Mouse (Mus musculus) liver, embryonic 11.5 days (tissue): ENCODE data around the gene Mc1r. TPM values are rescaled to one million over a fixed set of nuclear protein-coding genes. Genes with fewer than 3 reads are reported as not detected.
"Not testable (repeated sequence)": the region's sequence is repeated elsewhere in the genome, so short reads cannot be mapped to it uniquely, and the experiment has no call there.

ENCODE experiments used
- ATAC-seq: fragments of 200-750 bp; cut with Nextera tagmentation; replicated peaks from 2 replicates; pipeline ENCODE4 v1.8.0; 2017; ENCODE audit warnings: moderate number of reproducible peaks, mild to moderate bottlenecking, moderate TSS enrichment, moderate library complexity; ENCODE audit not compliant: low FRiP score
- DNase-seq: peaks from one replicate; pipeline ENCODE4 v3.0.0-alpha.2; 2017; ENCODE audit warnings: low spot score
- H3K27ac ChIP-seq: fragments of 300-500 bp; sonication (generic); 2 replicates; pipeline ENCODE4 v1.5.1; 2014; ENCODE audit warnings: mild to moderate bottlenecking, low read depth, low read length, control low read depth
- H3K27me3 ChIP-seq: fragments of 300-500 bp; sonication (generic); replicated peaks from 2 replicates; pipeline ENCODE4 v1.6.1; 2014; ENCODE audit warnings: low read length, mixed read lengths; ENCODE audit not compliant: control insufficient read depth, insufficient read depth
- H3K36me3 ChIP-seq: fragments of 300-500 bp; sonication (generic); 2 replicates; pipeline ENCODE4 v1.6.1; 2014; ENCODE audit warnings: mild to moderate bottlenecking, low read length, moderate library complexity, mixed read lengths; ENCODE audit not compliant: control insufficient read depth, insufficient read depth
- H3K4me1 ChIP-seq: fragments of 300-500 bp; sonication (generic); replicated peaks from 2 replicates; pipeline ENCODE4 v1.6.1; 2014; ENCODE audit warnings: low read length, mixed read lengths; ENCODE audit not compliant: control insufficient read depth, insufficient read depth
- H3K4me2 ChIP-seq: fragments of 300-500 bp; sonication (generic); 2 replicates; pipeline ENCODE4 v1.6.1; 2014; ENCODE audit warnings: mild to moderate bottlenecking, control low read depth, moderate library complexity
- H3K4me3 ChIP-seq: fragments of 300-500 bp; sonication (generic); 2 replicates; pipeline ENCODE4 v1.5.1; 2014; ENCODE audit warnings: low read depth, low read length, control low read depth
- H3K9ac ChIP-seq: fragments of 300-500 bp; sonication (generic); 2 replicates; pipeline ENCODE4 v1.6.1; 2014; ENCODE audit warnings: low read depth, low read length, control low read depth
- H3K9me3 ChIP-seq: fragments of 300-500 bp; sonication (generic); 2 replicates; pipeline ENCODE4 v1.6.1; 2016; ENCODE audit warnings: low read length, inconsistent platforms, mixed read lengths; ENCODE audit not compliant: control insufficient read depth
- WGBS: fragments of 180-500 bp; shearing (Covaris S2); extraction: QIAGEN DNeasy Blood & Tissue Kit; methylation state at CpG from one replicate; pipeline ENCODE4 v1.1.7; 2014; 5-methylcytosine and 5-hydroxymethylcytosine counted together
- polyA plus RNA-seq: library from polyadenylated mRNA; unstranded; fragments of >200 nt; fragmentation: Nextera tagmentation; extraction: Ambion mirVana; gene quantifications from 2 replicates; pipeline ENCODE4 v1.2.1, GENCODE M21; 2014

Gene Mc1r
- polyA plus RNA-seq, 1 experiment from 2014 or later = 0.04 TPM

DNA sequence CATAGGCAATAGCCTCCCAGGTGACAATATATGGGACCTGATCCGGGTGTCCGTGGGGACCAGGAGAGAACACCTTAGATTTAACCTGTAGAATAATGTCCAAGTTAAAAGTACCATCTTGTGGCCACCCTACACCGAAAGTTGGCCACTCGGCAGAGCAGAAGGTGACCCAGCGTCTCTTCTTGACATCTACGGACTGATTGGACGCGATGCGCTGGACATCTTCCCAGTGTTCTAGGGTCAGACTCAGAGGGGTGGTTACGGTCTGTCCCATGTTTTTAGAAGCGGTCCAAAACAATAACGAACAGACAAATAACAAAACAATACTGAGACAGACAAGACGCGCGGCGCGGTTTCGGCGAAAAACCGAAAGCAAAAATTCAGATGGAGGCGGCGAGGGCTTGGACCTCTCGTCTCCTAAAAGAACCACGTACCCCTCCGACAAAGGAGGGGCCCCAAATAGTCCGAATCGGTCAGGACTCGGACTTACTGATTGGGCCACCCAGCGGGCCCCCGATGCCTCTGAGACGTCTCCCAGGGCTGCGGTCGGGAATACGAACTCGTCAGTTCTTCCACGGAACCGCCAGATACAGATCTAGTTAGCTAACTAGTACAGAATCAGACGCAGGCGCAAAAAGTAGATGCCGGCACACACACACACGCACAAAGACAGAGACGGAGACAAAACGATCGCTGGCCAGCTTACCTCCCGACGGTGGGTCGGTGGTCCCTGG lies 26.5 kb downstream of the Mc1r start:
- not testable (repeated sequence) for H3K4me2 ChIP-seq, H3K4me1 ChIP-seq, H3K4me3 ChIP-seq, H3K27ac ChIP-seq, H3K27me3 ChIP-seq, DNase-seq, H3K9ac ChIP-seq, H3K36me3 ChIP-seq, ATAC-seq
- 96% methylated on average over 46 of the region's 47 CpGs for WGBS
- peaks cover 34% of the 10 kb centered on the region for H3K9me3 ChIP-seq

DNA sequence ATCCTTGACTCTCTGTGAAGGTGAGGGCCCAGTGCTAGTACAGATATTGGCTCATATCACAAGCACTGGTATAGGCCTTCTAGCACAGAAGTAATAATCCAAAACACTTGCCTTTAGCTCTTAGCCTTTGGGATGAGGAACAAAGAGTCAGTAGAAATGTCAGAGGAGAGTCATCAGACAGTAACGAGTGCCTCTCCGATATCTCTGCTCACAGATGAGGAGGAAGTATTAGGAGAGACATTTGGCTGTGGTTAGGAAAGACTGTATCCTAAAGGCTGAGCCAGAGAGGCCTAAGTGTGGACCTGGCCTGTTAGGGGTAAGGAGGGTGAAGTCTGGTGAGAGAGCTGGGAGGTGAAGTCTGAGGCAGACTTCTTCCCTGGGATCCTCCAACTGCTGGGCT lies 34.9 kb downstream of the Mc1r start:
- no peaks in the 10 kb centered on the region for H3K27me3 ChIP-seq
- no peak overlapping the region for H3K9ac ChIP-seq
- H3K36me3 ChIP-seq = no peaks in the 10 kb centered on the region
- ATAC-seq (no peak), DNase-seq (no peak)
- WGBS = 57% methylated on average over 2 of the region's 2 CpGs
- H3K4me2 ChIP-seq = no peak overlapping the region
- H3K9me3 ChIP-seq = no peaks in the 10 kb centered on the region
- no peak overlapping the region for H3K4me3 ChIP-seq
- H3K4me1 ChIP-seq = peaks cover 7% of the 10 kb centered on the region
- H3K27ac ChIP-seq = no peak overlapping the region

DNA sequence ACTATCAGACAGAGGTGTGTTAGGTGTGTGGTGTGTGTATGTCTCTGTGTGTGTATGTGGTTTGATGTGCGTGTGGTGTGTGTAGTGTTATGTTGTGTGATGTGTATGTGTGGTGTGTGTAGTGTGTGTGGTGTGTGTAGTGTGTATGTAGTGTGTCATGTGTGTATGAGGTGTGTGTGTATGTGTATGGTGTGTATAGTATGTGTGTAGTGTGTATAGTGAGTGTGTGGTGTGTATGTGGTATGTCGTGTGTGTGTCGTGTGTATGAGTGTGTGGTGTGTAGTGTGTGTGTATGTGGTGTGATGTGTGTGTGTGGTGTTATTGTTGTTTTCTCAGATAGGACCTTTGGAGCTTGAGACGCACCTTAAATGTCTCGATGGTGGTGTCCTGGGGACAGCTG lies 35.4 kb downstream of the Mc1r start:
- Histone ChIP-seq H3K9me3 (no peaks in the 10 kb centered on the region), H3K4me1 (peaks cover 9% of the 10 kb centered on the region), H3K27me3 (no peaks in the 10 kb centered on the region), H3K9ac (peak overlapping the region; percentile 88; the same call in 1 of the 2 replicates), H3K4me2 (peak overlapping the region; percentile 81), H3K27ac (no peak overlapping the region), H3K36me3 (no peaks in the 10 kb centered on the region), H3K4me3 (peak overlapping the region; percentile 72)
- no peak for ATAC-seq
- no peak for DNase-seq
- 80% methylated on average over 5 of the region's 5 CpGs for WGBS

DNA sequence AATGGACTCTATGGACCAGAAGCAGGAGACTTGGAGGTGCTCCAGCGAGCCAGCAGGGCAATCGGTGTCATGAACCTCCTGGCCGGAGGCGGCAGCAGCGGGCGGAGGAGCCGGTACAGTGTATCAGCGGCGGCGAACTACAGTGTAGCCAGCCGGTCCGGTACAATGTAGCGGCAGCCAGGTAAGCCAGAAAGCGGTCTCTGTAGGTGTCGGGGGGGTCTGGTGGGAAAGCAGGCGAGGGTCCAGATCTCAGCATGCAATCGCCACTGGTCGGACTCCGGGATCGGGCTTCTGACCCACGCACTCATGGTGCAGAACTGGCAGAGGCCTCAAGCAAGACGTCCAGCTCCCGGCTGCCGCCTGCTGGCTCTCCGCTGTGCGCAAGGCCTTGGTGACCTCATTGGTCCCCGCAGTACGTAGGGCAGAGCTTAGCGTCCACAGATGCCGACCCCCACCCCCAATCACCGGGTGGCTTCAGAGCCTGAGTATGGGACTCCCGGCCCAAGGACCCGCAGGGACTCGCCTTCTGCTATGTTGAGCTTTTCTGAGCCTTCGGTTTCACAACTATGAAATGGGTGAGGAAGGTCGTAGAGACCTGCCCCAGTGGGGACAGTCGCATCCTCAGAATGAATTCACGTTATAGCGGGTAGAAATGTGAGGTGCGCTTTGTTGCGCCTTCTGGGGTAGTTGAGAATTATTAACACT lies 36.1 kb downstream of the Mc1r start:
- no peaks in the 10 kb centered on the region for H3K36me3 ChIP-seq
- peak; percentile 96 for DNase-seq
- H3K4me2 ChIP-seq = peak overlapping the region; percentile 81
- H3K9me3 ChIP-seq = no peaks in the 10 kb centered on the region
- peaks cover 9% of the 10 kb centered on the region for H3K4me1 ChIP-seq
- peak; percentile 96 for ATAC-seq
- WGBS = 1% methylated on average over 41 of the region's 41 CpGs
- peak overlapping the region; percentile 72 for H3K4me3 ChIP-seq
- no peaks in the 10 kb centered on the region for H3K27me3 ChIP-seq
- peak overlapping the region; percentile 43 for H3K27ac ChIP-seq
- peak overlapping the region; percentile 88 for H3K9ac ChIP-seq

DNA sequence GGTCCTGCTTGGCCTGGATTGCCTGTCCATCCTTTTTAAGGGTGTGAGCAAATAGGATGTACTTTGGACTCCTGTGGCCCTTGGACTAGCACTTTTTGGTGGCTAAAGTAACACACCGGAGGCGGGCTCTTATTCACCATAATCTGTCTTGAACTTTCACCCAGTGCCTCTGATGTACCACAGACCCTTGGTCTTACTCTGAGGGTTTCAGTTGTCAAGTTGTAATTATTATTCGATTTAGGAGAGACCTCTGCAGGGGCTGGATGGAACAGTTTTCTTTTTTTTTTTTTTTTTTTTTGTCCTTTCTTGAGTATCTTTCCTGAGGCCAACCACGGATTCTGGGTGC lies 36.6 kb downstream of the Mc1r start:
- Histone ChIP-seq H3K36me3 (no peaks in the 10 kb centered on the region), H3K9me3 (no peaks in the 10 kb centered on the region), H3K4me3 (peak overlapping the region; percentile 72), H3K9ac (peak overlapping the region; percentile 88), H3K27me3 (no peaks in the 10 kb centered on the region), H3K4me1 (peaks cover 9% of the 10 kb centered on the region), H3K4me2 (peak overlapping the region; percentile 81), H3K27ac (0 out of 2 replicates have a peak overlapping the region, but pooled peaks have one; percentile 43)
- ATAC-seq (no peak), DNase-seq (no peak)
- 24% methylated on average over 4 of the region's 4 CpGs for WGBS

DNA sequence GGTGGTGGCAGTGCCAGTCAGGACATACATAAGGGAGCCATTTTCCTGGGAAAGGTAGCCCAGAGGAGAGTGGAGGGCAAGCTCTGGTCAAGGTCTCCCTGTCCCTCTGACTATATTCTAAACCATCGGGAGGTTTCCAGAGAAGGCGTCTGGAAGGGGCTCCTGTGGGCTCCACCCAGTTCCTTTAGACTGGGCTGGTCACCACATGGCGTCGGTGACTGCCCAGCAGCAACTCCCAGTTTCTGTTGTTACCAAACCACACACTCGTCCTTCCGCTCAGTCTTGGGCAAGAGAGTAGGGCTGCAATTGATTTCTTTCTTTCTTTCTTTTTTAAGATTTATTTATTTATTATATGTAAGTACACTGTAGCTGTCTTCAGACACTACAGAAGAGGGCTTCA lies 37.2 kb downstream of the Mc1r start:
- Histone ChIP-seq H3K4me2 (peak overlapping the region; percentile 81), H3K4me3 (peak overlapping the region; percentile 72; the same call in 1 of the 2 replicates), H3K4me1 (peaks cover 9% of the 10 kb centered on the region), H3K9me3 (no peaks in the 10 kb centered on the region), H3K36me3 (no peaks in the 10 kb centered on the region), H3K27me3 (no peaks in the 10 kb centered on the region), H3K27ac (no peak overlapping the region), H3K9ac (no peak overlapping the region)
- WGBS = 60% methylated on average over 6 of the region's 6 CpGs
- ATAC-seq (no peak), DNase-seq (no peak)

DNA sequence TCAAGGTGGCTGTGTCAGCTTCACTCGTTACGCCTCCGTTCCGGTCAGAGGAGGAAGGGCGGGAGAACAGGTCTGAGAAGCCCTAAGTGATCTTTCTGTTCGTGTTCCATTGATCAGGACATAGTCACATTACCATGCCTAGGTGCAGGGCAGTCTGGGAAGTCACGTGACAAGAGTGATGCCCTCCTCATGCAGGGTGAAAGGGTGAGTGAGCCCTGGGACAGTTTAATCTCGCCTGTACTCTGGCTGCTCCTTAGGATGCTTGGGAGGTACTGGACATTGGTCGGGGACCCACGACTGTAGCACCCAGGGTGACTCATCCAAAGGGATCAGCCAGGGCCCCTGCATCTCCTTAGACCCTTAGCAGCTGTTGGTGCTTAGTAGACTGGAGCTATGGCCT lies 39.1 kb downstream of the Mc1r start:
- Histone ChIP-seq H3K9me3 (no peaks in the 10 kb centered on the region), H3K9ac (no peak overlapping the region)
- 84% methylated on average over 10 of the region's 10 CpGs for WGBS

DNA sequence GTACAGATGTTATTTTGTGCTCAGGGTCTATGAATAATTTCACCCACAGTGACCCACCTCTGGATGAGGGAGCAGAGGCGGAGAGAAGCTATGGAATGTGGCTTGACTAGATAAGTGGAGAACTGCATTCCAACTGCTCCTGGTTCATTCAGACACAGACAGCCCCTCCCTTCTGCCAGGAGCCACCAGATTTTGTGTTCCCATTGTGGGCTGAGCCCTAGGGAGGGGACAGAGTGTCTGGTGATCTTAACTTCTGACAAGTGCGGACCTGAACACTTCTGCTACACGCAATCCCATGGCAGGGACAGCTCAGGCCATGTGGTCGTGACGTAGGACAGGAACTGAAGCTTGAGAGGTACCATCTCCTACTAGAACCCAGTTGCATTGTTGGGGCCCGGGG lies 39.9 kb downstream of the Mc1r start:
- H3K4me2 ChIP-seq = no peak overlapping the region
- H3K9ac ChIP-seq = no peak overlapping the region
- no peak overlapping the region for H3K27ac ChIP-seq
- no peaks in the 10 kb centered on the region for H3K9me3 ChIP-seq
- WGBS = 83% methylated on average over 6 of the region's 6 CpGs
- DNase-seq = no peak
- H3K36me3 ChIP-seq = peaks cover 7% of the 10 kb centered on the region; the same call in 1 of the 2 replicates
- no peak for ATAC-seq
- no peak overlapping the region for H3K4me3 ChIP-seq
- no peaks in the 10 kb centered on the region for H3K27me3 ChIP-seq
- H3K4me1 ChIP-seq = peaks cover 21% of the 10 kb centered on the region

More for the DNA sequence above, 39.1 kb downstream of the Mc1r start:
- Histone ChIP-seq H3K4me2 (no peak overlapping the region), H3K36me3 (peaks cover 3% of the 10 kb centered on the region; the same call in 1 of the 2 replicates), H3K27me3 (no peaks in the 10 kb centered on the region), H3K27ac (no peak overlapping the region), H3K4me1 (peaks cover 16% of the 10 kb centered on the region), H3K4me3 (no peak overlapping the region)
- ATAC-seq = no peak
- no peak for DNase-seq
